Mouse (Mus musculus): Measurements from ENCODE around the gene Gm21988.

Gm21988 gene

GRCm38 (mm10) chr11:70239541-70240279 lies at the start of gene Gm21988, which contains the start of gene Rnasek:
TSS of gene Gm21988 (minus strand) at chr11:70239830.
TSS of gene Rnasek (minus strand) at chr11:70239842.
- peak; percentile 76 for DNase-seq (ENCODE audit: low read depth)

- no peak for DNase-seq (ENCODE audit: low read depth)
Observed at GRCm38 (mm10) chr11:70289236-70289635, 49.6 kb upstream of the Gm21988 start.

DNA sequence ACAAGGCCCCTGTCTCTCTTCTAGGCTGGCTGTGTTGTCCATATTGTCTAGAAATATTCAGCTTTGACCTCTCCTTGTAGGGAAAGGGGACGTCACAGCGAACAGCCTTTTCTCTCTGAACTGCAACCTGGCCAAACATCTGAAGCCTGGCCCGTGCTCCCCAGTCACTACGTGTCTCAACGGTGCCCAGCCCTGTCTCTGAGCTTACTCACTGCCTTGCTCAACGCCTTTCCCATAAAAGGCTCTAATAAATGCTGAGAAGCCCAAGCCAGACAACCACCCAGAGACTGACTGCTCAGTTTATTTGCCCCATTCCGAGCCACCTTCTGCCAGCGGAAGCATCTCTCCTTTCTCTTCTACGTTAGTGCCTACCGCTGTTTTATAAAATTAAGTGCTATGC lies 48.5 kb upstream of the Gm21988 start:
- DNase-seq (ENCODE audit: low read depth): no peak

DNA sequence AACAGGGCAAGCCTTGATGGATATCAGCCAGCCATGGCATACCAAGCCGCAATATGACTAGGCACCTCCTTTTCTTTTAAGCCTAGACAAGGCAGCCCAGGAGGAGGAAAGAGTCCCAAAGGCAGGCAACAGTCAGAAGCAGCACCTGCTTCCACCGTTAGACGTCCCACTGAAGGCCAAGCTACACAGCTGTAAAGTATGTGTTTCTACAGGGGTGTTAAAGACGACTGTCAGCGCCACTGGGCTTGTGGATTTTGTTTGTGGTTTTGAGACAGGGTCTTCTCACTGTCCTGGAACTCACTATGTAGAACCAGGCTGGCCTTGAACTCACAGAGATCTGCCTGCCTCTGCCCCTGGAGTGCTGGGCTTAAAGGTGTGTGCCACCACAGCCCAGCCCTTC lies 46.1 kb upstream of the Gm21988 start:
- no peak for DNase-seq (ENCODE audit: low read depth)

- DNase-seq (ENCODE audit: low read depth): no peak
Observed at GRCm38 (mm10) chr11:70284757-70285156, 45.1 kb upstream of the Gm21988 start.

GRCm38 (mm10) chr11:70283666-70284065 lies 44.0 kb upstream of the Gm21988 start:
- no peak for DNase-seq (ENCODE audit: low read depth)

DNA sequence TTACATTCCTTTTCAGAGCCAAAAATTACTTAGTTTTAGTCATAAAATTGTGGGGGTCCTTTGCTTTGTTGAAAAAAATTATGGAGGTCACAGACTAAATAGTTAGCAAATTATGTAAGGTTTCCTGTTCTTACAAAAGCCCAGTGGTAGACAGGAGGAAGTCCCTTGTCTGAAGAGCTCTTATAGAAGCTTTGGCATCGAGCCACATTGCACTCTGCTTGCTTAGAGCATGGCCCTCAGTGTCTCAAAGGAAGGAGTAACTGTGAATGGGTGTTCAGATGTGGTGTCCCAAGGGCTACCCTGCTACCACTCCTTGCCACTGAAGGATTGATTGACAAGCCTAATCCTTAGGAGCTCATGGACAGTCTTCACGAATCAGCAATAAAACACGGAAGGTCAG lies 40.8 kb upstream of the Gm21988 start:
- no peak for DNase-seq (ENCODE audit: low read depth)

DNA sequence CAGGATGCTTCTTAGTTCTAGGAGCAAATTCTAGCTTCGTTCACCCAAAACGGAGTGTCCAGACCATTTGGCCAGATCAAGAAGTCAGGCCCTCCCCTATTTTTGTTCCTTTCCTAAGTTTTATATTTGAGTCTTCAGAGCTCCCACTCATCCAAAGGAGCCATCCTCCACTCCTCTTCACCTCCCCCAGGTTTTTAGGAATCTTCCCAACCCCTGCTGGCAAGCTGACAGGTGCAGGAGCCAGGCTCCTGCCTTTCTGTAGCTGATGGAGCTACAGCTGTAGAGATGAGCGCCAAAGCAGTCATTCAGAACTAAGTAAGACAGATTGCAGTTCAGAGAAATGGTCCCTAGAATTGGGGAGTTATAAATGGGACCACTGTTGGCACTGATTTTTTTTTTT lies 39.3 kb upstream of the Gm21988 start:
- DNase-seq (ENCODE audit: low read depth): no peak

DNA sequence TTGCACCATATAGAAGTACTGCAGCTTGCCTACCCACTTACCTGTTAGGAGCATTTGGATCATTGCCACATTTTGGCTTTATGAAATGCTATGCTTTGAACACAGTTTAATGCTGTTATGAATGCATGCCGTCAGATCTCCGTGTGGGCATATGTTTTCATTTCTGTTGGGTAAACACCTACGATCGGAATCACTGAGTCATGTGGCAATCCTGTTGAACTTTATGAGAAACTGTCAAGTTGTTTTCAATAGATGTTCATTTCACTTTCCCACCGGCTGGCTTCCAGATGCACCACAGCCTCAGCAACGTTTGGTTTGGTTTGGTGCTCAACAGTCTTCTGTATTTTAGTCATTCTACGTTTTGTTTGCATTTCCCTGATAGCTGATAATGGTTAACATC lies 32.0 kb upstream of the Gm21988 start:
- DNase-seq (ENCODE audit: low read depth): no peak

DNA sequence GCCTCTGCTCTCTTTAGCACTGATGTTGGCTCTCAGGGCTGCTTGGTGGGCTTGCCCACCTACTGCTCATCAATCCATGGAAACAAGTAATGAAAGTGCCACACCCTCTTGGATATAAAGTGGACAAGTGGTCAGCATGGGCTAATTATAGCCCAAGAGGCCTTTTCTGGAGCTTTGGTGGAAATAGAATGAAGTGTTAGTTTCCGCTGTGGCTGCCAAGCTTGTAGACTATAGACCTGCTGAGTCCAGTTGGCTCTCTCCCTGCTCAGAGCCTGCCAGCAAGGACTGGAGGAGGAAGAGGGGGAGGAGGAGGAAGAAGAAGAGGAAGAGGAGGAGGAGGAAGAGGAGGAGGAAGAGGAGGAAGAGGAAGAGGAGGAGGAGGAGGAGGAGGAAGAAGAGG lies 26.8 kb upstream of the Gm21988 start:
- no peak for DNase-seq (ENCODE audit: low read depth)

- no peak for DNase-seq (ENCODE audit: low read depth)
Observed at GRCm38 (mm10) chr11:70265819-70266218, 26.2 kb upstream of the Gm21988 start.

DNA sequence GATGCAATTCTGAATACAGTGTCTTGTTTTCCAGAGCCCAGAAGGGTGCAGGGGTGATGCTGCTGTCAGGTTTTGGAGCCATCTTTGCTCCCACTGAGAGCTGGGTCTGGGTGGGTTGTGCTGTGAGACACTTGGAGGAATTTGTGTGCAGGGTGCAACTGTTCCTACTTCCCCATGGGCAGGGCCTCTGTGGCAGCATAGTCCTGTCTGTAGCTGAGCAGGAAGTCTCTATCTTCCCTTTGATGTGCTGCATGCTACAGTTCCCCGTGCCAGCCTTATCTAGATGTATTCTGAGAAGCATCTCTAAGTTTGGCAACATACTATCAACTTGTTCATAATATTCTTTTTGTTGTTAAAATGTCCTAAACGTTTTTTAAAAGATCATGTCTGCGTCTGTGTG lies 25.6 kb upstream of the Gm21988 start:
- no peak for DNase-seq (ENCODE audit: low read depth)

DNA sequence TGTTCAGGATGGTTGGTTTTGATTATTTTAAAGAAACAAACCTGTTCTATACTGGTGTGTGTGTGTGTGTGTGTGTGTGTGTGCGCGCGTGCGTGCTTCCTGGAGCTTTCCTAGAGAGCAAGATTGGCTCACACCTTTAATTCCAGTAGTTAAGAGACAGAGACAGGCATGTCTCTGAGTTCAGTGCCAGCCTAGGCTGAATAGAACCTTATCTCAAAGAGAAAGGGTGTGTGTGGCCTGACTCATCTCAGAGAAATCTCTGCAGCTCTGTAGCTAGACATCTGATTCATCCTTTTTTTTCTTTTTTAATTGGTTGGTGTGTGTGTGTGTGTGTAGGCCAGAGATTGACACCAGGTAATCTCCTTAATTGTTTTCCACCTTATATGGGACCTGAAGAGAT lies 19.4 kb upstream of the Gm21988 start:
- no peak for DNase-seq (ENCODE audit: low read depth)

- DNase-seq (ENCODE audit: low read depth): no peak
Observed at GRCm38 (mm10) chr11:70254931-70255531, 15.4 kb upstream of the Gm21988 start, which contains the start of gene Alox12. TSS of gene Alox12 (minus strand) at chr11:70255353.

DNA sequence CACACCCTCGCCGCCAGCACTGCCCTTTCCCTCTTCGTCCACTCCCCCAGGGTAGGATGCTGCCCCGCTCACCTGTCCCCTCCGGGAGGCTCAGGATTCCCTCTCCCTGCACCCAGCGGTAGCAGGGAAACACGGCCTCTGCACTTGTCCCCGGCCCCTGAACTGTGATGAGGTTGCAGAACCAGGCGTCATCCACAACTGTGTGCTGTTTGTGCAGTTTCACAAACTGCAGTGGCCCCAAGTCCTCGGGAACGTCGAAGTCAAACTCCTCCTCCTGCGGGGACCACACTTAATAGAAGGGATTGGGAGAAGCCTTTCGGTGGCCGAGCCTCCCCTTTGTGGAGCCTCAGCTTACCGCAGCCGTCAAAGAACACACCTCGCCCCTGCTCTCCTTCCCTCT lies 14.7 kb upstream of the Gm21988 start:
- no peak for DNase-seq (ENCODE audit: low read depth)

DNA sequence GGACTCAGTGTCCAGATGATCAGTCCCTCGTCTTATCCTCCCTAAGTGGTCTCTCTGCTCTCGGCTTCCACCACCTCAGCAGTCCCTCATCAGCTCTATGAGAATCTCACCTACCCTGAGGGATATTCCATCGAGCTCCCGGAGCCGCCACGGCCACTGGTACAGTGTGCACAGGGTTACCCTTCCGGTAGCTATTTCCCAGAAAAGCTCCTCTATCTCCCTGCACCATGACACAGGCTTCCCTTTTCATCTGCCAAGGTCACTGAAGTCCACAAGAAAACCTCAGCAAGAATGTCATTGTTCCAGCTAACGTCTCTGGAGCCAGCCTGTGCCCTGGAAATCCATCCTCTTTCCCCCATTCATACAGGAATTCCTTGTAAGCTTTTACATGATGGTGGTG lies 12.2 kb upstream of the Gm21988 start:
- no peak for DNase-seq (ENCODE audit: low read depth)

DNA sequence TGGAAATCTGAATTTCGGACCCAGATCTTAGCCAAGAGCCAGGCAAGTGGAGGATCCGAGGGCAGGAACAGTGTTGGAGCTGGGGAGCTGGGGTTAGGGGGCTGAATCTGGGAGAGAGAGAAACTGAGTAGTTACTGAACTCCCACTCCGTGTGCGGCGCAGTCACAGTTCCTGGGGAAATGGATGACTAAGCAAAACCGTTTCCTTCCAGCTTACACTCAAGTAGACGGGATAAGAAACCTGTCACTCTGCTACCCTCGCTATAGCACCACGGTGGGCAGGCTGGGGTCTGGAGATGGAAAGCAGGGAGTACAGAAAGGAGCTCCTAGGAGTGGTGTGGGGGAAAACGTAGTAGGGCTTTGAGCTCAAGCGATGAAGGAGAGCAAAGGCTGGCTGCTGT lies 10.5 kb upstream of the Gm21988 start:
- no peak for DNase-seq (ENCODE audit: low read depth)

DNA sequence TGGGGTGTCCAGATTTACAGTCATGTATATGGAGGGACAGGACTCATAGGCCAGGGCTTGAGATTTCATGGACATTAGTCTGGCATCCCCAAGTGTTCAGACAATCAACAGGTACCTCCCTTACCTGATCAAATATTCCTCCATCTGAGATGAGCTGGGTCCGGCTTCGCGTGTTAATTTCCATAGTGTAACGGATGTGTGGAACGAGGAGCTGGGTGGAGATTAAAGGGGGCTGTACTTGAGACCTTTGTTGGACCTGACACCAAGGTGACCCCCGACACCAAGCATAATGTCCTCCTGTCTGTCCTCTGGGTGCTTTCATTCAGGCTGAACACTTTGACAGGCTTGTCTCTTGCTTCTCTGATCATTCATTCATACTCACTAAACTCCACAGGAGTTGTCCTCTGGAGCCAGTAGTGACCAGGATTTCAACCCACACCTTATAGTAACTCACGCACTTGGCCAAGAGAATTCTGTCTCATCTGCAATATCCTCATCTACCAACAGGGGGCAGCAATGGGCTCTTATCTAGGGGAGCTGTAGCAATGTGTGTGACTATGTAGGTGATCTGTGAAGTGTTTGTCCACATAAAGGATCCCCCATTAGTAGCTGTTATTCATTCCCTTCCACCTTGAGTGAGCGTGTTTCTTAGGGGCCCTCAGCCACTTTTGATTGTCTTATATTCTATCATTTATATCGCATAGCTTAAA lies 7.7 kb upstream of the Gm21988 start:
- DNase-seq (ENCODE audit: low read depth): peak; percentile 77

- no peak for DNase-seq (ENCODE audit: low read depth)
Observed at GRCm38 (mm10) chr11:70242591-70242990, 3.0 kb upstream of the Gm21988 start.

GRCm38 (mm10) chr11:70238591-70239440 lies 814 bp downstream of the Gm21988 start:
- DNase-seq (ENCODE audit: low read depth): no peak

- DNase-seq (ENCODE audit: low read depth): peak; percentile 94
Observed at GRCm38 (mm10) chr11:70237457-70238167, 2.0 kb downstream of the Gm21988 start, which contains the start of gene 0610010K14Rik. TSS of gene 0610010K14Rik (minus strand) at chr11:70237914.
